Mouse (Mus musculus) stomach, embryonic 15.5 days (tissue): ENCODE results near the gene Nes. TPM values are rescaled to one million over a fixed set of nuclear protein-coding genes. Genes with fewer than 3 reads are reported as not detected.
A peak's percentile ranks its signal among the peaks of the same experiment; 100 is the strongest.

Experiments used
- ATAC-seq: fragments of 200-750 bp; cut with Nextera tagmentation; 2 replicates; pipeline ENCODE4 v1.8.0; 2017; ENCODE audit warnings: low read depth, moderate number of reproducible peaks, moderate TSS enrichment; ENCODE audit not compliant: insufficient read depth, low FRiP score
- H3K27ac ChIP-seq: fragments of 300-500 bp; sonication (generic); 2 replicates; pipeline ENCODE4 v1.5.1; 2015; ENCODE audit warnings: mild to moderate bottlenecking, inconsistent platforms
- H3K27me3 ChIP-seq: fragments of 300-500 bp; sonication (generic); replicated peaks from 2 replicates; pipeline ENCODE4 v1.6.1; 2015; ENCODE audit warnings: inconsistent platforms
- H3K36me3 ChIP-seq: fragments of 300-500 bp; sonication (generic); 2 replicates; pipeline ENCODE4 v1.6.1; 2015; ENCODE audit warnings: inconsistent platforms
- H3K4me1 ChIP-seq: fragments of 300-500 bp; sonication (generic); 2 replicates; pipeline ENCODE4 v1.6.1; 2015; ENCODE audit warnings: inconsistent platforms
- H3K4me2 ChIP-seq: fragments of 300-500 bp; sonication (generic); 2 replicates; pipeline ENCODE4 v1.6.1; 2015; ENCODE audit warnings: mild to moderate bottlenecking, inconsistent platforms
- H3K4me3 ChIP-seq: fragments of 300-500 bp; sonication (generic); replicated peaks from 2 replicates; pipeline ENCODE4 v1.5.1; 2015; ENCODE audit warnings: inconsistent platforms
- H3K9ac ChIP-seq: fragments of 300-500 bp; sonication (generic); 2 replicates; pipeline ENCODE4 v1.6.1; 2015; ENCODE audit warnings: inconsistent platforms
- H3K9me3 ChIP-seq: fragments of 300-500 bp; sonication (generic); 2 replicates; pipeline ENCODE4 v1.6.1; 2016; ENCODE audit warnings: inconsistent platforms
- WGBS: fragments of 180-500 bp; shearing (Covaris S2); methylation state at CpG from one replicate; pipeline ENCODE4 v1.1.7; 2015; 5-methylcytosine and 5-hydroxymethylcytosine counted together
- polyA plus RNA-seq: library from polyadenylated mRNA; unstranded; fragments of >200 nt; fragmentation: Nextera tagmentation; extraction: Ambion mirVana; gene quantifications from 2 replicates; pipeline ENCODE4 v1.2.1, GENCODE M21; 2015

The Nes gene
- polyA plus RNA-seq = 18.6 and 19.1 TPM in 2 replicates

GRCm38 (mm10) chr3:87970939-87971488 lies at the start of gene Nes:
Nes (plus strand) TSS chr3:87971078.
- H3K9ac ChIP-seq = peak within 1 kb of the TSS; percentile 38
- H3K4me2 ChIP-seq = peak within 1 kb of the TSS; percentile 95
- peak; percentile 63; the same call in 1 of the 2 replicates for ATAC-seq
- WGBS = under 1% methylated on average over 44 of the region's 44 CpGs
- peaks cover 17% of the 10 kb centered on the region; the same call in 1 of the 2 replicates for H3K27me3 ChIP-seq
- H3K9me3 ChIP-seq = no peaks in the 10 kb centered on the region
- peaks cover 42% of the 10 kb centered on the region for H3K4me1 ChIP-seq
- peak within 1 kb of the TSS; percentile 70 for H3K27ac ChIP-seq
- no peaks in the 10 kb centered on the region for H3K36me3 ChIP-seq
- peak within 1 kb of the TSS; percentile 58 for H3K4me3 ChIP-seq

- ATAC-seq = no peak
- 87% methylated on average over 7 of the region's 7 CpGs for WGBS
- H3K36me3 ChIP-seq = peaks cover 36% of the 10 kb centered on the region
Measured at GRCm38 (mm10) chr3:87924996-87925395, 45.9 kb upstream of the Nes start.

GRCm38 (mm10) chr3:87927452-87927851 lies 43.4 kb upstream of the Nes start:
- Histone ChIP-seq H3K27me3 (no peaks in the 10 kb centered on the region), H3K9me3 (no peaks in the 10 kb centered on the region), H3K4me2 (no peak overlapping the region), H3K9ac (no peak overlapping the region), H3K27ac (no peak overlapping the region), H3K4me1 (peaks cover 17% of the 10 kb centered on the region), H3K4me3 (no peak overlapping the region), H3K36me3 (peaks cover 43% of the 10 kb centered on the region)
- no peak for ATAC-seq
- WGBS = 92% methylated on average over 5 of the region's 5 CpGs

More at GRCm38 (mm10) chr3:87924996-87925395, 45.9 kb upstream of the Nes start:
- Histone ChIP-seq H3K9ac (no peak overlapping the region), H3K9me3 (no peaks in the 10 kb centered on the region), H3K27me3 (no peaks in the 10 kb centered on the region), H3K4me3 (no peak overlapping the region), H3K27ac (no peak overlapping the region), H3K4me2 (no peak overlapping the region), H3K4me1 (peaks cover 4% of the 10 kb centered on the region; the same call in 1 of the 2 replicates)

DNA sequence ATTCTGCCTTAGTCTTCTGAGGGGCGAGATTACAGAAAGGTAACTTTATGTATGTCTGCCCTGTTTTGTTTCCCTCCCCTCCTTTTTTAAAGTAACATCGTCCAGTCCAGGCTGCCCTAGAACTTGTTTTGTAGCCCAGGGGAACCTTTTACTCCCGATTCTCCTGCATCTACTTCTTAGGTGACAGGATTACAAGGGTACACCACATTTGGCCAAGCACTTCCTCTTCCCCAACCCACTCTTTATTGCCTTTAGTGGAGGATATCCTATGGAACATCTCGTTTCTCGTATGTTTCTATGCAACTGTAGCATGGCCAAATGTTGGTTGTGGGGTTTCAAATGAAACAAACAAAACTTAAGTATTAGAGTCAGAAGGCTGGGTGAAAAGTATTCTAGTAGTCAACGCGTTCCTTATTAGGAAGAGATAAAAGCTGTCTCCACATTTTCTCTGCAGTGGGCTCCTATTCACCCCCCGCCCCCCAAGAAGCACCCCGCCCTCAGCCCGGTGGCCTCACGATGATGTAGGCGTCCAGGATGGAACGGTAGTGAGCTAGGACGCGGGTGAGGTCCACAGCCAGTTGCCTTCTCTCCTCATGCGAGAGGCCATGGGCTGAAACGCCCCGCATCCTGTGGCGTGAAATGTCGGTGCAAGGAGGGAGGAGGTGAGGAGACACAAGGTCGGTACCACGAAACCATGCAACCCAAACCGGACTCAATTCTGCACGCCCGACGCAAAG lies 41.4 kb upstream of the Nes start:
- ATAC-seq = peak; percentile 18
- Histone ChIP-seq H3K36me3 (peaks cover 29% of the 10 kb centered on the region), H3K27ac (peak overlapping the region; percentile 92), H3K9me3 (no peaks in the 10 kb centered on the region), H3K27me3 (no peaks in the 10 kb centered on the region), H3K4me2 (peak overlapping the region; percentile 61), H3K4me3 (peak overlapping the region; percentile 94), H3K9ac (peak overlapping the region; percentile 95), H3K4me1 (peaks cover 20% of the 10 kb centered on the region)
- WGBS = 5% methylated on average over 26 of the region's 26 CpGs

DNA sequence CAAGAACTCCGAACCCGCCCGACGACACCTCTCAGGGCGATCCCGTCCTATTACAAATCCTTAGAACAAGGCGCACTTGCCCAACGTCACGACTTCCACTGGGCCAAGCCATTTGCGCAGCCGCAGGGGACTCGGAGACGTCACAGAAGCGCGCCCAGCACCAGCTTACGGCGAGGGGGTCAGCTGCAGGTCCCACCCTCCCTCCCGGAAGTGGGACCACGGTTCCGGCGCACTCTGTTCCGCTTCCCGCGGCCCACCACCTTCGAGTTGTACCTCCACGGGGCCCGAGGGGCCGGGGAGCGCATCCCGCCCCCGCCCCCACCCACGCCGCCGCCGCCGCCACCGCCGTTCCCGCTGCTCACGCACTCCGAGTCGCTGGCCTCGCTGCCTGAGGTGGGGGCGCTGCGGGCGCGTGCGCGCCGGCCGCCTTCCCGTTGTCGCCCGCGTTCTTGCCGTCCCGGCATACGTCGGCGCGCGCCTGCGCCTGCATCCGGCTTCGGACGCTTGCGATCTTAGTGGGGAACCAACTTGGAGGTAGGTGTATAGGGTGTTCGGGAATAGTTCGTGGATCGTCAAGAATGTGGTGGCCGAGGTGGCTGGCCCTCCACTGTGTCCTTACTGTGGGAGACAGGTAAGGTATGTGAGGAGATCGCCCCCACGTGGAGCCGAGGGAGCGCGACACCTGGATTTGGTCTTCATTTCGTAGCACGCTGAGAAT lies 40.6 kb upstream of the Nes start, which contains the start of the genes Isg20l2 and Rrnad1:
TSS of gene Isg20l2 (plus strand) at position 237 of the 718 bp plus-strand sequence.
TSS of gene Rrnad1 (minus strand) at position 640 of the 718 bp plus-strand sequence.
- Histone ChIP-seq H3K9ac (peak within 1 kb of the TSS; percentile 95), H3K4me2 (peak within 1 kb of the TSS; percentile 64), H3K4me3 (peak within 1 kb of the TSS; percentile 94), H3K4me1 (peaks cover 20% of the 10 kb centered on the region), H3K27ac (peak within 1 kb of the TSS; percentile 92), H3K9me3 (no peaks in the 10 kb centered on the region), H3K36me3 (peaks cover 24% of the 10 kb centered on the region), H3K27me3 (no peaks in the 10 kb centered on the region)
- under 1% methylated on average over 64 of the region's 78 CpGs for WGBS
- peak; percentile 98 for ATAC-seq

DNA sequence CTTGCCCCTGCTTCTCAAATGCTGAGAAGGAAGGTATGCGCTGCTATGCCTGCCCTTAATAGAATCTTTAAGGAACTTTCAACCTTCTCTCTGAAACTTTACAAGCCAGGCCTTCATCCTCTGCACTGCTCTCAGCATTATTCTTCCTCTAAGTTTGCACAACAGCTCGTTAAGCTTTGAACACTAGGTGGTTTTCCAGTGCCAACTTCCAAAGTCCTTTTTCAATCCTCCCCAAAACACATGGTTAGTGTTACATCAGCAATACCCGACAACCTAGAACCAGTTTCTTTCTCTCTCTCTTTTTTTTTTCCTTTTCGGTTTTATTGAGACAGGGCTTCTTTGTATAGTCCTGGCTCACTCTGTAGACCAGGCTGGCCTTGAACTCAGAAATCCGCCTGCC lies 36.9 kb upstream of the Nes start:
- H3K36me3 ChIP-seq = peaks cover 23% of the 10 kb centered on the region

DNA sequence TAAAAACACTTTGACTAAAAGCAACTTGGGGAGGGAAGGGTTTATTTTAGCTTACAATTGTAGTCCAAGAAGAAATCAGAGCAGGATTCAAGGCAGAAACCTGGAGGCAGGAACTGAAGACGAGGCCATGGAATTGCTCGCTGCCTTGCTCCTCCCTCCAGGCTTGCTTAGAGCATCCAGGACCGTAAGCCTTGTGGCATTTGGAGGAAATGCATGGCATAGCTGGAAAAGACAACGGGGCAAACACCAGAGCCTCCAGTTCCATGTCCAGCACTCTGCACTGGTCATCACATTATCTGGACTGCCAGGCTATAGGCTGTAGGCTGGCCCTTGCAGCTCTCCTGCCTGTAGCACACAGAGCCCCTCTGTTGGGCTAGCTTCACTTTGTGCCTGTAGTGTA lies 36.4 kb upstream of the Nes start:
- Histone ChIP-seq H3K9me3 (no peaks in the 10 kb centered on the region), H3K36me3 (peaks cover 28% of the 10 kb centered on the region), H3K4me3 (no peak overlapping the region), H3K27ac (no peak overlapping the region), H3K4me1 (peaks cover 16% of the 10 kb centered on the region), H3K9ac (no peak overlapping the region), H3K27me3 (no peaks in the 10 kb centered on the region), H3K4me2 (no peak overlapping the region)
- no peak for ATAC-seq
- 67% methylated on average over 4 of the region's 4 CpGs for WGBS

More for the DNA sequence above, 36.9 kb upstream of the Nes start:
- Histone ChIP-seq H3K4me1 (peaks cover 19% of the 10 kb centered on the region), H3K9me3 (no peaks in the 10 kb centered on the region), H3K27ac (no peak overlapping the region), H3K9ac (no peak overlapping the region), H3K4me3 (no peak overlapping the region), H3K27me3 (no peaks in the 10 kb centered on the region), H3K4me2 (no peak overlapping the region)
- ATAC-seq = no peak
- 85% methylated on average over 5 of the region's 5 CpGs for WGBS

- WGBS = 70% methylated on average over 4 of the region's 4 CpGs
- H3K4me2 ChIP-seq = no peak overlapping the region
- no peak overlapping the region for H3K4me3 ChIP-seq
- H3K36me3 ChIP-seq = peaks cover 32% of the 10 kb centered on the region
- no peaks in the 10 kb centered on the region for H3K9me3 ChIP-seq
- H3K9ac ChIP-seq = no peak overlapping the region
- ATAC-seq = no peak
- H3K4me1 ChIP-seq = peaks cover 16% of the 10 kb centered on the region
- H3K27ac ChIP-seq = no peak overlapping the region
- no peaks in the 10 kb centered on the region for H3K27me3 ChIP-seq
Measured at GRCm38 (mm10) chr3:87935201-87935600, 35.7 kb upstream of the Nes start.

DNA sequence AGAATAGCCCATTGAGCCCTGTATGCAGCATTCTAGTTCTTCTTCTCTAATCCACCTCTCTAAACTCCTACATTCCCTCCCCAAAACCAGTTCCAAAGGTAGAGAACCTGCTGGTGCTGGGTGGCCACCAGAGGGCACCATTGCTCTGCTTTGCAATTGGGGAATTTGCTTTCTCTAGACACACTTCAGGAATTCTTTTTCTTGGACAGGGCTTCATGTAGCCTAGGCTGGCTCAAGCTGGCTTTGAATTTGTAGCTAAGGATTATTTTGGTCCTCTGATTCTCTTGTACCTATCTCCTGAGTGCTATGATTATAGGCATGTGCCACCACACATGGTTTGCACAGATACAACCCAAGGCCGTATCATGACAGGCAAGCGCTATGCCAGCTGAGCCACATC lies 35.1 kb upstream of the Nes start:
- 0 out of 2 replicates have a peak, but pooled peaks have one; percentile 36 for ATAC-seq
- Histone ChIP-seq H3K27me3 (no peaks in the 10 kb centered on the region), H3K4me3 (no peak overlapping the region), H3K9ac (no peak overlapping the region), H3K4me2 (no peak overlapping the region), H3K9me3 (no peaks in the 10 kb centered on the region), H3K4me1 (peaks cover 16% of the 10 kb centered on the region), H3K36me3 (peaks cover 36% of the 10 kb centered on the region), H3K27ac (no peak overlapping the region)
- 100% methylated on average over 2 of the region's 2 CpGs for WGBS

DNA sequence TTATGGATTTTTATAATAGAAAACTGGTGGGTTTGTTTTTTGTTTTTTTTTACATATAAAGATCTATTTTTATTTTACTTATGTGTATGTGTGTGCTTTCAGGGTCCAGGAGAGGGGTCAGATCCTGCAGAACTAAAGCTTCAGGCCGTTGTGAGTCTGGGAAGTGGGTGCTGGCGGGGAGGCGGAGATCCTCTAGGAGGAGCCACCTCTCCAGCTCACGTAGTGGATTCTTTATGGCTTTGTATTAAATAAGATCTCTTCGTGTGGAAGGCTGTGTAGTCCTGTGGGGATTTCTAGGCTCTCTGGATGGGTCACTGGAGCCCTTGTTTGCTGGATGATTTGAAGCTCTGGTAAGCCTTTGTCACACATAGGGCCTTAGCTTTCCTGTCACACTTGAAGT lies 30.3 kb upstream of the Nes start:
- H3K4me2 ChIP-seq = no peak overlapping the region
- no peak for ATAC-seq
- no peak overlapping the region for H3K4me3 ChIP-seq
- 0 out of 2 replicates have a peak, but pooled peaks cover 4% of the 10 kb centered on the region for H3K4me1 ChIP-seq
- no peak overlapping the region for H3K9ac ChIP-seq
- H3K36me3 ChIP-seq = peaks cover 39% of the 10 kb centered on the region
- 61% methylated on average over 5 of the region's 5 CpGs for WGBS
- no peaks in the 10 kb centered on the region for H3K9me3 ChIP-seq
- H3K27me3 ChIP-seq = no peaks in the 10 kb centered on the region
- H3K27ac ChIP-seq = no peak overlapping the region

- Histone ChIP-seq H3K4me1 (peaks cover 14% of the 10 kb centered on the region; the same call in 1 of the 2 replicates), H3K36me3 (peaks cover 39% of the 10 kb centered on the region), H3K9ac (no peak overlapping the region), H3K4me3 (no peak overlapping the region), H3K9me3 (no peaks in the 10 kb centered on the region), H3K4me2 (no peak overlapping the region), H3K27me3 (0 out of 2 replicates have a peak, but pooled peaks cover 7% of the 10 kb centered on the region), H3K27ac (no peak overlapping the region)
- WGBS = 96% methylated on average over 2 of the region's 2 CpGs
- ATAC-seq = no peak
Measured at GRCm38 (mm10) chr3:87942471-87942870, 28.4 kb upstream of the Nes start.
